Mouse (Mus musculus) ovary, postnatal 10 days (tissue): ENCODE data around the gene Pacrg.

ENCODE experiments used
- DNase-seq: peaks from one replicate; pipeline ENCODE4 v3.0.0; 2022; ENCODE audit warnings: low spot score

The Pacrg gene

DNA sequence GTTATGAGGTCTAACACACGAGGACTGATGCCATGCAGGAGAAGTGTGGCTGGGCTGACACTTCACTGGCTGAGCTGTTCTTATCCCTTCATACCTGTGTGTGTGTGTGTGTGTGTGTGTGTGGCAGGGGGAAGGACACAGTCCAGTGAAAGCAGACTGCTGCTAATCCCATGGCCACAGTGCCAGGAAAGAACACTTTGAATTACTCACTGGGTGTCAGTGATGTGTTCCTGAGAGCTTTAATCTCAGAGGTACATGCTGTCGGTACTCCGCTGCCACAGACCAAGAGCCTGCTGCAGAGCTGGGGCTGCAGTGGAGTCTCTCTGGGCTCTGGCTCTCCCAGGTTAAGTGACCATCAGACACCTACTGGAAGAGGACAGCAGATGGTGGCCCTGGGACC is 290.3 kb downstream of the Pacrg start:
- no peak for DNase-seq

DNA sequence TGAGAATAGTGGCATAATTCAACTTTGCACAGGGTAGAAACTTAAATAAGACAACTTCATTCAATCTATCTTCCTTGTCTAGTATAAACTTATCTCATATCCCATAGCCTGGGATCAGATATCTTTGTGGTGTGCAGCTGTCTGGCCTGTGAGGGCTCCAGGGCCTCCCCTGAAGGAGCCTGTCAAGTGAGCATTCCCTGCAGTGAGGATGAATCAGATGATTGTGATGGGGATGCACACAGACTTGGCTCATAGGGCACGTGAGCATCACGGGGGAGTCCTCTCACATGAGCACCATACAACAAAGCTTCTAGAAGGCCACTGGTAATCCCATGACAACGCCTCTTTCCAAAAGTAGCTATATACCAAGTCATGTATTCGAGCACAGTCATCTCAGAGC is 291.1 kb downstream of the Pacrg start:
- no peak for DNase-seq

DNA sequence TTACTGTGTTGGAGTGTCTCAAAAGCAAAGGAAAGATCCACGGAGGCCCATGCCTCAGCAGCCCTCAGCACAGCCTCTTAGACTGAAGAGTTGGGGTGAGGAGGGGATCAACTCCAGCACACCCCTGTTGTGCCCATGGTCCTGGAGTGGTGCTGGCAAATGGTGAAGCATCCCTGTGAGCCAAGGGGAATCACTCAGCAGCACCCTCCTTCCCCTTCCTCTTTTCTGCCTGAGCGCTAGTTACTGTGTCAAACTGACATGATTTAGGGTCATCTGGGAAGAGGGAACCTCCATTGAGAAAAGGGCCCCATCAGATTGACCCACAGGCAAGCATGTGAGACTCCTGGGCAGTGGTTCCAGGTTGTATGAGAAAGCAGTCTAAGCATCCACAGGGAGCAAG is 299.3 kb downstream of the Pacrg start:
- no peak for DNase-seq

DNA sequence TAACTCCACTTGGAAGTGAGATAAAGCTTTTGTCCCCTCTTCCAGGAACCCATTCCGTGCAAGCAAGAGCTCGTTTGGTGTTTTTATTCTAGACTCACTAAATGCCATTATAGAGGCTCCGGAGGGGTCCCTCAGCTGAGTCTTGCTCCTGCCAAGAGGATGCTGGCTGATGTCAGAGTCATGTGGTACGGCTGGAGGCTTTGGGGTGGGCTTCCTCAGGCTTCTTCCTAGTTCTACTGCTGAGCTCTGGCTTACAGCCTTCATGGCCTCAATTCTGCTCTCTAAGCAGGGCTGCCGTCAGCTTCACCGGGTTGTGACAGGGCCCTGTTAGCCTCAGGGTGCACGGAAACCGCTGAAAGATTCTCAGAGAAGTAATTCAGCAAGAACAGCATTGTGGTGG is 305.9 kb downstream of the Pacrg start:
- no peak for DNase-seq

DNA sequence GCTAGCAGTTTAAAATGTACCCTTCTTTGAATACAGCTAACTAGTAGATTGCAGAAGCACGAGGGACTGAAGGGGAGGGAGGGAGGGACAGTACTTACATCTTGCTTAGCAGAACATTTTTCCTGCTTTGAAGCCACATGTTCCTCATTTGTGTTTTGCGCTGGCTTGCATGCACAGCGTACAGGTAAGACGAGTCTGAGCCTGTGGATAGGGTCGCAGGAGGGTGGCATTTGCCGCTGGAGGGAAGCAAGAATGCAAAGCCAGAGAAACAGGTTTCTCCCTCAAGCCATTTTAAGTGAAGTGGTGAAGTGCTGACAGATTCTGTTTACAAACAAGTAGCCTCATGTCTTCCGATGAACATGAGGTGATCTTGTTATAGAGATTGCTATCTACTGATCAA is 306.6 kb downstream of the Pacrg start:
- DNase-seq, result no peak

DNA sequence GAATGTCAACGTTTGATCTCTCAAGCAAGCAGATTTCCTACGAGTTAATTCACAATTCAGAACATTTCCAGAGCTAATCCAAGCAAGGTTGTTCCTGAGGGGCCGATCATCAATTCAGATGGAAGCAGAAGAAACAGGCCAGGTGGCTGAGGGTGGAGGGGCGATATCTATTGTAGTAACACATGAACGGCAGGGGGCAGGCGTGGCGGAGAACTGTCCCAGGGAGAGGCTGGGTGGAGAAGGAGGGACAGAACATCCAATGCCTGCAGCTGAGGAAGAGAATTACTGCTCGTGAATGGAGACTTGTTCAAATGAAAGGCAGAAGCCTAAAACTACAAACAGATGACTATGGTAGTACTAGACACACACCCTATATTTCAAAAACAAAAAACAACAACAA is 309.1 kb downstream of the Pacrg start:
- DNase-seq, result no peak

DNA sequence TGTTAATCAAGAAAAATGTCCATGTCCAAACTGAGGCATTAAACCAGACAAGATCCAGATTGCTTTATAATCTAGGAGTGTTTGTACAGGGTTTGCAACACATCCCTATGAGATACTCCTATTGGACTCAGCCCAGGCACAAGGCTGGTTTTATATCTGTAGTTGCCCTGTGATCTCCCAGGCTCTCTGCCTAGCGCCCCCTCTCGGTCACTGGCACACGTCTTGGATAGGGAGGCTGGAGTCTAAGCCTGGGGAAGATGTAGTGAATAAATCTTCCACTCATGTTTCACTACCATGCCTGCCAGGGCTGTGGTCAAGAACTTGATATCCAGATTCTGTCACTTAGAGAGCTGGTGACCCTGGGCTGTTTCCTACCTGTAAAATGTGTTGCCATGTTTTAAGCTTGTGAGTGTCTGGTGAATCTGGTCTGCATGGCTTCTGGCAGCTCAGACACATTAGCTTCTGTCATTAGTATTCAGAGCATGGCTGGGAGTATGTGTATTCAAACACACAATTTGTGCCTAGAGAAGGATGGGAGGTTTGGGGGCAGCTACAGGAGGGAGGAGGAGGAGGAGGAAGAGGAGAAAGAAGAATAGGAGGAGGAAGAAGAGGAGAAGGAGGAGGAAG is 310.7 kb downstream of the Pacrg start:
- no peak for DNase-seq

DNA sequence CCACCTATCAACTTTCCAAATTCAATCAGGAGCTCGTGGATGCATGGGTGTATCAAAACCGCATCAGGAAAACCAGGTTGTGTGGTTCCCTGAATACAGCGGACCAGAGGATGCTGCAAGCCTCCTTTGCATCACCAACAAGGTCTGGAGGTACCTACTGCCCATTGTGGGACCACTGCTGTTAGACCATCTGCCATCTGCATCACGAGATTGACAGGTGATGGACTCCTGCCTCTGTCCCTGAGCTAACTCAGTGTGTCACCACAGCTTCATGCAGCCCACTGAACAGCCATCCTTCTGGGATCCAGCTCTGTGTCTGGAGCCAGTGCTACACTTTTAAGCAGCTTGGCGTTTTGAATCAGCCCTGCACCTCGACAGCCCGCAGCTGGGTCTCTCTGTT is 318.8 kb downstream of the Pacrg start:
- DNase-seq, result no peak

DNA sequence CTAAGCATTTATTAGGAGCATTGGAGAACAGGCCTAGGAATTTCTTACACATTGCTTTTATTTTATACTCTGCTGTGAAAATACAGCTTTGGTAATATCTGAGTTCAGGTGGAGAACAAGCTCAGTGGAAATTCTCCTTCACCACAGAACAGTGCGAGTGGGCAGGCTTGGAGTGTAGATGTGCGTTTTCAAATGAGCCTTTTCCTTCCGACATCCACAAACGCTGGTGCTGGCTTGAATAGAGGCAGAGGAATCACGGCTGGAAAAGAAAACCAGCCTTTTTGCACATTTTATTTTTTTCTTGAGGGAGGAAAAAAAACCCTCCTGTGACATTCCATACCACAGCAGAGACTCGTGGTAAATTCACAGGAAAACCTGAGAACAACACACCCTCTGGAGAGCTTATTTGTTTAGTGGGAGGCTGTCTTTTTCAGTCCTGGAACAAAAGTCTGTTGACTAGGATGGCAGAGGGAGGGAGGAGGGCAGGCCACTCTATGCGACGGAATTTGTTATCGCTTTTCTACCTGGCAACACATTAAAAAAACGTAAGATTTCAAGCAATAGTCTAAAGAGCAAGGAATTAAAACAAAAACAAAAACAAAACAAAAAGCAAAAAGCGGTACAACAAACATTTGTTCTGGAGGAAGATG is 320.5 kb downstream of the Pacrg start:
- no peak for DNase-seq

DNA sequence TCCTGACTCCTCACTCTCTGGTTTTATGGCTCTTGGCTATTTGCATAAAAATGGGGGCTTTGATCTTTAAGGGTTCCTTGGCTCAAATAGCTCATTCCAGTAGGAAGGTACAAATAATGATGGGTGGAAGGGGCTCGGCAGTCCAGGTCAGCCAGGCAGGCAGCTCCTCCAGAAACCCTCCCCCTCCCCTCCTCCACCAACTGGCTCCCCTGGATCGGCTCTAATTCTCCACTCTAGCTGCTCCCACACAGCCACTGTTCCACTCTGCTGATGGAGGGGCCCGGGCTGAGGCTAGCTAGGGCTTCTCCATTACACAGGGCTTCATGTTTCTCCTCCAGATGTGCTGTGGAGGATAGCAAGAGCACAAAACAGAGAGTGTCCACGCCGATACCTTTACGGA is 325.3 kb downstream of the Pacrg start:
- no peak for DNase-seq

DNA sequence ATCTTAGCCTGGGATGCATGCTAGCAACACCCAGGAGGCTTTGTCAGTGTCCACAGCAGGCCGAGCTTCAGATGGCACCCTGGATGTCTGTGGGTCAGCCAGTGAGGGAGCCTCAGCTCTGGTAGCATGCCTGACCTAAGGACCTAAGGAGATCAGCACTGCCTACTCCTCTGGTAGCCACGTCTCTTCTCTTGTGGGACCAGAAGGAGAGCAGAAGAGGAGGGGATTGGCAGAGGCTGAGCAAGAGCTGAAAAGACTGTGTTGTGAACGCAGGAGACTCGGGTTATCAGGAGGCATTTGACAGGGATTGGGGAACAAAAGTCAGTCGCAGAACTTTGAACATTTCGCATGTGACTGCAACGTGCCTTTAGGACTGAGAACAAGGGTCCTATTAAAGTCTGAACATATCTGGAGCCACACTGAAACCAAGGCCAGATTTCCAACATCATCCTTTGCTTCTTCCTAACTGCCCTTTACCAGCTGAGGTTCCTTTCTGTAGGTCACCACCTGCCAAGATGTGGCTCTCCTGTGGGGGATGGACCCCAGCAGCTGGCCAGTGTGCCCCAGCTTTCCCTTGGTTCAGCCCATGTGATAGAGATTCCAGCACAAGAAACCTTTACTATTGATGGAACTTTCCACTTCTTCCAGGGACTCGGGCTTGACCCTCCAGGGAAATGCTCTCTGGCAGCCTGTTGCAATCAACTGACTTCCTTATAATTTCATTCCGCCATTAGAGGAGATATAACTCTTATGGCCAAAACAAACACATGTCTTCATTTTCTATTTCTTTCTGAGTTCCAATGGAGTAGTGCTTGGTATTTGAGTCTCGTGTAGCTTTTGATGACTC is 329.0 kb downstream of the Pacrg start:
- no peak for DNase-seq

DNA sequence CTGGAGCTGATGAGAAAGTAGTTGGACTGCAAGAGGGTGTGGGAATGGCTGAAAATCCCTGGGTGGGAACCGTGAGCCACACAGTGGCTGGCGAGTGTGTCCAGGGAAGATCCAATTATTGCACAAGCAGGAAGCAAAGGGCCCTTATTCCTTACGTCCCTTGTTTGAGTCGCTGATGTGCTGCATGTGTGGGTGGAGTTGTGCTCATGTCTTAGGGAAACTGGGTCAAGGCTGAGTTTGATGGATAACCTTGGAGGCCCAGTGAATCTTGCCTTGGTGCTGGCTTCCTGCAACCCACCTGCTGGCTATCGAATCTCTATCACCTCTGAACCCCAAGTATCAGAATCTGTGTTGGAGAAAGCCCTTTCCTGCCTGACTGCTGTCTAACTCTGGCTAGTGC is 329.6 kb downstream of the Pacrg start:
- DNase-seq, result no peak

DNA sequence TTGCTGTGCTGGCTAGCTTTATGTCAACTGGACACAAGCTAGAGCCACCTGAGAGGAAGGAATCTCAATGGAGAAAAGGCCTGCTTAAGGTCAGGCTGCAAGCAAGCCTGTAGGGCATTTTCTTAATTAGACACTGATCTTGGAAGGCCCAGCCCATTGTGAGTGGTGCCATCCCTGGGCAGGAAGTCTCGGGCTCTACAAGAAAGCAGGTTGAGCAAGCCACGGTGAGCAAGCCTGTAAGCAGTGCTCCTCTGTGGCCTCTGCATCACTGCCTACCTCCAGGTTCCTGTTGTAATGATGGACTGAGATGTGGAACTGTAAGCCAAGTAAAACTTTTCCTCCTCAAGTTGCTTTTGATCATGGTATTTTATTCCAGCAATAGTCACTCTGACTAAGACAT is 332.0 kb downstream of the Pacrg start:
- no peak for DNase-seq

DNA sequence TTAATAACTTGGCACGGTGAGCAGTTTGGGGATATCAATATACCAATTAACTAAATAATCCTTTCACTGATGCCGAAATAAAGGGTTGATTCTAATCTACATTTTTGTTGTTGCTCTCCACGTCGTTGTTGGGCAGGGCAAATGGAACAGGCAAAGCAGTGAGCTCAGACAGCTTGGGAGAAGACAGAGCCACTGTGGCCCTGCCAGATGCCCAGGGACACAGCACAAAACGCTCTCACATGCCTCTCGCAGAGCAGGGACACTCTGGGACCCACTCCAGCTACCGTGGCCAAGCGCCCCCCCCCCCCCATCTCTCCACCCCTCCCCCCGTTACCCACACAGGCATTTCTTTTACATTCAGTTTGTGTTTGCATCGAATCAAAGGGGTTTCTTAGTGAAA is 332.6 kb downstream of the Pacrg start:
- DNase-seq, result no peak

DNA sequence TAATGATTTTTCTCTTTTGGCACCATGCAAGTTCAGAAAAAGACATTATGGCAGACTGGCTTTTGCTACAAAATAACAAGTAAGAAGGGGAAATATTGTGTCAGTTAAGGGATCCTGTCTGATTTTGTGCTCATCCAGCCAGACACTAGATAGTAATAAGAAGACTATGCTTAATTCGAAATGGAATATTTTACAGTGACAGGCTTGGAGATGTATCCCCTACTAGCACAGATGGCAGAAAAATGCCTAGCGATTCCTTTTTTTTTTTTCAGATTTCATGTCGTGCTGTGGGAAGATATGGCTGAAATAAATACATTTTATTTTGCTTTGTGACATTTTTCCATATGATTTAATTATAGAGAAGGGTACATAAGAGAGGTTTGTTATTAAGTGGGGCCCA is 333.2 kb downstream of the Pacrg start:
- no peak for DNase-seq

DNA sequence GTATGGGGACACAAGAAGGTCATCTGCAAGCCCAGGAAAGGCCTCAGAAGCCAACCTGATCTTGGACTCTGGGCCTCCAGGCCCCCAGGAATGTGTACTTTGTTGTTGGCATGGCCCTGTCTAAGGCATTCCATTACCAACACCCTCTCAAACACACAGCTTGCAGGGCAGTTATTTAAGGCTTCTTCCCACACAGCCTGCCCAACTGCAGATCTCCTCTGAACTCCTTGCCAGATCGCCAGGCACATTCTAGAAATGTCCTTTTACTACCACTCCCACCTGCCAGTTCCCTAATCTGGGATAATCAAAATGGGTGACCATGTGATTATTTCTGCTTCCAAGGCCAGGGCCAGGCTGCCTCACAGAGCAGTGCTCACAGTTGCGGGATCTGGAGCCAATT is 338.7 kb downstream of the Pacrg start:
- DNase-seq, result no peak

DNA sequence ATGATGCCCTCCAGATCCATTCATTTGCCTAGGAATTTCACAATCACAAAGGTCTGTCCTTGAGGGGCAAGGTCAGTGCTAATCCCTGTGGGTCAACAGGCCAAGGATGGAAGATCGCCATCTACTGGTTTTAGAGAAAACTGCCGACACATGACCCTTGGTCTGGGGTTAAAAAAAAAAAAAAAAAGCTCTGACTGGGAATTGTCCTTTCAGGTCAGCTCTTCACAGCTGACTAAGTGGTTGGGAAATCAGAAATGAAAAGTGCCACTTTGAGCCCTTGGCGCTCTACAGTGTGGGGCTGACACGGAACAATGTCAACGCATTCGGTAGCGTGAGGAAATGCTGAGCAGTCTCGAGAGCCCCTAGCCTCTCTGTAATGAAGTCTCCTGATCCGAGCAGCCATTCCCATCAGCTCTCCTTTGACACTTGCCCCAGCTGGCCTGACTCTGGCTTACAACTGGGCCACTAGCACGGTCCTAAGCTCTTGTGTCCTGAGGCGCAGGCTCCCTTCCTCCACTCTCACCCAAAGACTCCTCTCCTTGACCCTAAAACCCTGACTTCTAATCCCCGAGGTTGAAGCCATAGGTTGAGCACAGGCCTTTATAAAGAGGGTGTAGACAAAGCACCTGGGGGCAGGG is 339.2 kb downstream of the Pacrg start:
- DNase-seq, result no peak

DNA sequence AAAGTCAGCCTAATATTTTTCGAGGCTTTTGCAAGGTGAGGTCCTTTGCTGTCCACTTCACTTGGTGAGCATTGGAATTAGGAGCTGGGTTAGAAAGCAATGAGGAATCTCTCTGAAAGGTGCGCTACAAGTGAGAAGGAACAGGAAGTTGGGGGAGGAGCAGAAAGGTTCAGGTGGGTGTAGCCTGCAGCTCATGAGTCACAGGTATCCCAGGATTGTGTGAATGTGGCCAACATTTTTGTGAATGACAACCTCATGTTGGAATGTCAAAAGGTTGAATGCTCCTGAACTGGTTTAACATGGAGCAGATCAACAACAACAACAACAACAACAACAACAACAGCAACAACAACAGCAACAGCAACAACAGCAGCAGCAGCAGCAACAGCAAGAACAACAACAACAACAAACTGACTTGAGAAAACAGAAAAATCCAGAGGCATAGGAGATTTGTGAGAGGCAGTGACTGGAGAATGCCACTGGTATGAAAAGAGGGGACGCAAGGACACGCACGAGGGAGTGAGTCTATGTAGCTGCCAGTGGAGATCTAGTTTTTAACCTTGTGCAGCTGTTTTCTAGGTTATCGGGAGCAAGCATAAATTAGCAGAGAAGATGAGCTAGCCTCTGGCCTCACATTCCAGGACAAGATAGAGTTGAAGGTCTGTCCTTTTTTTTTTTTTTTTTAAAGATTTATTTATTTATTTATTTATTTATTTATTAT is 341.0 kb downstream of the Pacrg start:
- no peak for DNase-seq

DNA sequence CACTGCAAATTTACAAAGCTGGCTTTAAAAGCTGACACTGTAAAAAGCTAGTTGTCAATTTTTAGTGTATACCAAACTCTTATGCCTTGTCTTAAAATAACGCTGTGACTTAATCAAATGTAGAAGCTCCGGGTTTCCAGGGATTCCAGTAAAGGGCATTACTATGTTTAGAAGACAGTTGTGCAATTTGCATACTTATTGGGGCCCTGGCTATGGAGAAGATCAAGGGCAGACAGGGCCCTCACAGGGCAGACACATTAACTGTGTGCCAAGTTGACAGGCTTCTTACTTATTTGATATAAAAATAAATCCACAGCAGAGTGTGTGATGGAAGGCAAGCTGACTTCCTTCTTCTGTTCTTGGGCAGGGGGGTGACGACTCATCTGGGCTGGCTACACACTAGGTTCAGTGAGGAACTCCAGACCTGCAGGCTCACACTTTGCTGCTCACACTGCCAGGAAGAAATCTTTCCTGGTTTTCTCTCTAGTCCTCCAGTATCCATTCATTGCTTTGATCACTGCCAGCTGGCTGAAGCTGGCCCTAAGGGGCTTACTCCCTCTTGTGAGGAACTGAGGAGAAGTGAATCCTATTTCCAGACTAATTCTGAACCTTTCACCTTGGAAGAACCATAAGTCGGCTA is 342.2 kb downstream of the Pacrg start:
- DNase-seq, result no peak

DNA sequence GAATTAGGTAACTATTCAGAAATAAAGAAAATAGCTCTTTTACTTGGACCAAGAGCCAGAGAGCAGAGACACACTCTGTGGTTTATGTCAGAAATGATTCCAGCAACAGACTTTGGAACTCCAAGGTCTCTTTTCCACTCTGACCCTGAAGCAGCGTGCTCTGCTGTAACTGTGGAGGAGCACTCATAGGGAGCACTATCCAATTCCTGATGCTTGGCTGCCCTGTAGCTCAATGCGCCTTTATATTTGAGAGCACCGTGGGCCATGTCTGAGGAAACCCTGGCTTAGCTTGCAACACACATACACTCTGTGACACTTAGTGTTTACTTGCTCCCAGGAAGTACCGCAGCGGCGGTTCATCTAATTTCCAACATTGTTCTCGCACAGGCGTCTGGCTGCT is 344.0 kb downstream of the Pacrg start:
- DNase-seq, result no peak

DNA sequence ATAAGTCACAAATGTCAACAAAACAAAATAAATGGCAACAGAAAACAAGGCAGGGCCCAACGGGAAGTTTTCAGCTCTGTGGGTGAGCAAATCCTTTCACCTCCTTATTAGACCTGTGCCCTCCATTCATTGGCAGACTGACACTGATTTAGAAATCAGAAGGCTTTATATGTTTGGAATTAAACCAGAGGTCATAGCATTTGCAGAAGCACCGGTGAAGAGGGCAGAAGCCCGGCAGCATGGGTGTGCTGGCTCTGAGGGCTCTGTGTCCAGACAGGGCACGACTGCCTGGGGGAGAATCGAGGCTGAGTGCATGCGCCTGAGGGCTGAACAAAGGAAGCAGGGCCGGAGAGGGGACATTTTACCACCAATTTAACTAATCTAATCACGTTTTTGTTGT is 344.5 kb downstream of the Pacrg start:
- DNase-seq, result no peak

DNA sequence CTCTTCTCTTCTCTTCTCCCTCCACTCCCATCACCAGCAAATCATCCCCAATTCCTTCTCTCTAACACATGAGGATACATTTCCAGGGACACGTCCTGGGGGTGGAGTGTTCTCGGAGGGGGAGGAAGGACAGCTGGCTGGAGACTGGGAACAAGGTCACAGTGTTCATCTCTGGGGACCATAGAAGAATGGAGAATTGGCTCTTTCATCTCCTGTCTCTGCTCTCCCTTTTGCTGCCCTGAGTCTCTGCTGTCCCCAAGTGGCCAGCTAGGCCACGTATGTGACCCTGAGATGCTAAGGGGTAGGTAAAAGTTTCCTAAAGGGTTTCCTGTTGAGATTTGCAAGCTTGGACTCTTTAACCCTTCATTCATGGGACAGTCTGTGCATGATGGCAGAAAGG is 347.0 kb downstream of the Pacrg start:
- no peak for DNase-seq
